Comparison of ENCODE assay signal across 32 mouse cellular contexts in the genomic region with DNA sequence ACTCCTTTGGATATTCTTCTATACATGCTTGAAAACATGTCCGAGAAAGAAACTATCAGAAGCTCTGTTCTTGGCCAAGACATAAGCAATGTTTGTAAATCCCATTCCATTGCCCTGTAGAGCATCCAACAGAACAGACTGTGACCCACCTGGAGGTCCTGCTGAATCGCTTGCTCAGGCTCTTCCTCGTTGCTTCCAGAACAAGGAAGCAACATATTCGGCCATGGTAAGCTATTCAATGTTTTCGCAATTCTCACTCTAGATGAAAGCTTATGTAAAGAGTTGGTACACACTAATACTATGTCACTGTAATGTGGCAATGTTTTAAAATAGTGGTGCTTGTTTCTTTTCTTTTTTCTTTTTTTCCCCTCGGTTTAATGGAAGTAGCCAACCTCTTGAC.
A peak's percentile ranks its signal among the peaks of the same experiment; 100 is the strongest.
DNase-seq lines count a peak whose midpoint lies in the region; ATAC-seq and TF ChIP-seq lines count a peak whose summit lies in the region.
"Had no signal": no experiment of that assay in that cellular context is flagged by ENCODE, and none has a peak within 500 bp of the region (broad histone marks: within the 10 kb centered on the region; RNA-seq: fewer than 3 reads in every experiment).

No protein-coding gene starts in this region.

- H3K4me2 ChIP-seq in midbrain, embryonic 11.5 days = no peak overlapping the region
- no peak overlapping the region for H3K4me2 ChIP-seq in midbrain, embryonic 16.5 days (ENCODE audit: low read length)
- H3K4me2 ChIP-seq in neural tube, embryonic 15.5 days = no peak overlapping the region
- H3K4me2 ChIP-seq in intestine, postnatal 0 days (replicated peaks; ENCODE audit: low read depth) = no peak overlapping the region
- H3K4me2 ChIP-seq: embryonic facial prominence, embryonic 15.5 days; forebrain, embryonic 12.5 days; heart, embryonic 11.5 days; hindbrain, embryonic 14.5 days; liver, embryonic 12.5 days; neural tube, embryonic 13.5 days had no signal

- H3K9me3 ChIP-seq in midbrain, embryonic 11.5 days (ENCODE audit: control insufficient read depth, low read length) = no peaks in the 10 kb centered on the region
- H3K9me3 ChIP-seq in midbrain, embryonic 16.5 days (replicated peaks; ENCODE audit: control insufficient read depth, low read length, poor library complexity, severe bottlenecking) = no peaks in the 10 kb centered on the region
- H3K9me3 ChIP-seq in neural tube, embryonic 15.5 days (replicated peaks) = no peaks in the 10 kb centered on the region
- H3K9me3 ChIP-seq in intestine, postnatal 0 days (ENCODE audit: control insufficient read depth) = no peaks in the 10 kb centered on the region
- H3K9me3 ChIP-seq: embryonic facial prominence, embryonic 10.5 days; embryonic facial prominence, embryonic 15.5 days; forebrain, embryonic 12.5 days; liver, embryonic 12.5 days; midbrain, embryonic 10.5 days; neural tube, embryonic 13.5 days had no signal

- H3K4me1 ChIP-seq in midbrain, embryonic 11.5 days (ENCODE audit: control insufficient read depth, insufficient read depth, low read length) = no peaks in the 10 kb centered on the region
- no peaks in the 10 kb centered on the region for H3K4me1 ChIP-seq in midbrain, embryonic 16.5 days (ENCODE audit: control insufficient read depth, insufficient read depth, low read length)
- H3K4me1 ChIP-seq in neural tube, embryonic 15.5 days = no peaks in the 10 kb centered on the region
- H3K4me1 ChIP-seq in intestine, postnatal 0 days (replicated peaks; ENCODE audit: control insufficient read depth, insufficient read depth, low read length) = no peaks in the 10 kb centered on the region
- H3K4me1 ChIP-seq: embryonic facial prominence, embryonic 10.5 days; embryonic facial prominence, embryonic 15.5 days; forebrain, embryonic 12.5 days; liver, embryonic 12.5 days; midbrain, embryonic 10.5 days; neural tube, embryonic 13.5 days had no signal

- peak; percentile 41 for DNase-seq in midbrain, embryonic 11.5 days (ENCODE audit: low spot score, missing footprints)
- DNase-seq in cerebellum, adult 8-10 months = peak; percentile 20
- DNase-seq in cerebellum, postnatal 25 days = peak; percentile 64 to 76
- DNase-seq in heart, postnatal 4 days = no peak
- no peak for DNase-seq in urinary bladder, adult 18-20 months (ENCODE audit: low spot score in 2 of 2)
- DNase-seq: adrenal gland, postnatal 14 days; forebrain, postnatal 0 days; gastrocnemius, postnatal 25 days; heart, adult 18-20 months; heart, postnatal 36 days; kidney, adult 11 months; kidney, postnatal 4 days; layer of hippocampus, postnatal 36 days; left cerebral cortex, postnatal 4 days; liver, postnatal 0 days; lung, postnatal 10 days; right cerebral cortex, postnatal 25 days; spleen, adult 18-20 months; thymus, postnatal 14 days had no signal

- no peaks in the 10 kb centered on the region for H3K36me3 ChIP-seq in midbrain, embryonic 11.5 days (ENCODE audit: control insufficient read depth, insufficient read depth, low read length)
- H3K36me3 ChIP-seq in midbrain, embryonic 16.5 days (ENCODE audit: control insufficient read depth, insufficient read depth, low read length) = no peaks in the 10 kb centered on the region
- H3K36me3 ChIP-seq in neural tube, embryonic 15.5 days = no peaks in the 10 kb centered on the region
- H3K36me3 ChIP-seq in intestine, postnatal 0 days (ENCODE audit: control insufficient read depth, insufficient read depth) = no peaks in the 10 kb centered on the region
- H3K36me3 ChIP-seq: embryonic facial prominence, embryonic 10.5 days; embryonic facial prominence, embryonic 15.5 days; forebrain, embryonic 12.5 days; liver, embryonic 12.5 days; midbrain, embryonic 10.5 days; neural tube, embryonic 13.5 days had no signal

- H3K9ac ChIP-seq in midbrain, embryonic 11.5 days (ENCODE audit: low read length) = no peak overlapping the region
- no peak overlapping the region for H3K9ac ChIP-seq in midbrain, embryonic 16.5 days (ENCODE audit: low read depth, low read length)
- no peak overlapping the region for H3K9ac ChIP-seq in neural tube, embryonic 15.5 days (replicated peaks)
- H3K9ac ChIP-seq in intestine, postnatal 0 days (ENCODE audit: low read depth, low read length) = no peak overlapping the region
- H3K9ac ChIP-seq: embryonic facial prominence, embryonic 15.5 days; forebrain, embryonic 12.5 days; forebrain, postnatal 0 days; hindbrain, embryonic 14.5 days; liver, embryonic 12.5 days; liver, postnatal 0 days; neural tube, embryonic 13.5 days had no signal

- H3K27me3 ChIP-seq in midbrain, embryonic 11.5 days (ENCODE audit: control insufficient read depth, insufficient read depth, low read length) = no peaks in the 10 kb centered on the region
- no peaks in the 10 kb centered on the region for H3K27me3 ChIP-seq in midbrain, embryonic 16.5 days (ENCODE audit: control insufficient read depth, insufficient read depth, low read depth, low read length)
- no peaks in the 10 kb centered on the region for H3K27me3 ChIP-seq in neural tube, embryonic 15.5 days (replicated peaks)
- no peaks in the 10 kb centered on the region for H3K27me3 ChIP-seq in intestine, postnatal 0 days (replicated peaks; ENCODE audit: control insufficient read depth, insufficient read depth, low read length)
- H3K27me3 ChIP-seq: embryonic facial prominence, embryonic 15.5 days; forebrain, embryonic 12.5 days; liver, embryonic 12.5 days; neural tube, embryonic 13.5 days had no signal

- H3K4me3 ChIP-seq in midbrain, embryonic 11.5 days (ENCODE audit: low read depth, low read length) = no peak overlapping the region
- H3K4me3 ChIP-seq in midbrain, embryonic 16.5 days (ENCODE audit: low read depth, low read length) = no peak overlapping the region
- no peak overlapping the region for H3K4me3 ChIP-seq in neural tube, embryonic 15.5 days (replicated peaks)
- H3K4me3 ChIP-seq in intestine, postnatal 0 days (ENCODE audit: low read depth, low read length) = no peak overlapping the region
- H3K4me3 ChIP-seq: embryonic facial prominence, embryonic 10.5 days; embryonic facial prominence, embryonic 15.5 days; forebrain, embryonic 12.5 days; liver, embryonic 12.5 days; midbrain, embryonic 10.5 days; neural tube, embryonic 13.5 days had no signal

- no peak for TF ChIP-seq CTCF in intestine, postnatal 0 days (IDR thresholded peaks at IDR 0.05; ENCODE audit: low read depth)

- ATAC-seq in midbrain, embryonic 11.5 days (ENCODE audit: low FRiP score) = no peak
- no peak for ATAC-seq in midbrain, embryonic 16.5 days
- ATAC-seq in neural tube, embryonic 15.5 days (ENCODE audit: low FRiP score) = no peak
- no peak for ATAC-seq in intestine, postnatal 0 days
- ATAC-seq: CD4-positive, CD25-positive, alpha-beta regulatory T cell, adult 4 months; forebrain, postnatal 0 days; liver, embryonic 12.5 days; liver, postnatal 0 days had no signal

- no peak overlapping the region for H3K27ac ChIP-seq in midbrain, embryonic 11.5 days (ENCODE audit: low read depth, low read length)
- H3K27ac ChIP-seq in midbrain, embryonic 16.5 days (ENCODE audit: low read length) = no peak overlapping the region
- H3K27ac ChIP-seq in neural tube, embryonic 15.5 days (replicated peaks) = no peak overlapping the region
- no peak overlapping the region for H3K27ac ChIP-seq in intestine, postnatal 0 days (ENCODE audit: low read depth, low read length)
- H3K27ac ChIP-seq: embryonic facial prominence, embryonic 10.5 days; embryonic facial prominence, embryonic 15.5 days; forebrain, embryonic 12.5 days; hindbrain, embryonic 14.5 days; liver, embryonic 12.5 days; macrophage; midbrain, embryonic 10.5 days; neural tube, embryonic 13.5 days had no signal

- 95% methylated on average over 6 of the region's 6 CpGs for WGBS in midbrain, embryonic 11.5 days
- WGBS in midbrain, embryonic 16.5 days = 93% methylated on average over 6 of the region's 6 CpGs
- 87% methylated on average over 6 of the region's 6 CpGs for WGBS in neural tube, embryonic 15.5 days
- 90% methylated on average over 6 of the region's 6 CpGs for WGBS in intestine, postnatal 0 days

Comparison
In these comparisons a context has a peak if more than half of its experiments do, and no peak if none do; other contexts are left out.
1. DNase-seq: peak in midbrain, embryonic 11.5 days (single experiment), cerebellum, adult 8-10 months (single experiment) and cerebellum, postnatal 25 days (2 of 2); none in heart, postnatal 4 days (single experiment) and urinary bladder, adult 18-20 months (0 of 2).